Mouse (Mus musculus) gastrocnemius, postnatal 4 days (tissue): ENCODE measurements around the gene Ctss. TPM values are rescaled to one million over a fixed set of nuclear protein-coding genes. Genes with fewer than 3 reads are reported as not detected.

ENCODE experiments used
- DNase-seq, 2 experiments: peaks; one replicate each; pipeline ENCODE4 v3.0.0; 2021 to 2022; ENCODE audit warnings: low spot score in 2 of 2, mixed read lengths in 2 of 2
- long read RNA-seq, 2 experiments: library from polyadenylated mRNA; stranded (forward); transcript quantifications; one replicate each; pipeline ENCODE4 v2.0.0; 2021
- total RNA-seq, 2 experiments: library from RNA; stranded (reverse); gene quantifications; 2 replicates each; pipeline ENCODE4 v1.2.3; 2021

The Ctss gene
- 10 to 100 TPM; 10.1 to 10.7 TPM for total RNA-seq
- long read RNA-seq, experiment 1, transcript Ctss-202 (8 exons, 1,355 nt) = major isoform, 6 of 7 reads
- long read RNA-seq, experiment 1, partial matches to known transcripts = 1 of 7 reads
- long read RNA-seq, experiment 1, other reads (novel, unspliced or antisense) = 0 of 7 reads
- long read RNA-seq, experiment 2, transcript Ctss-202 (8 exons, 1,355 nt) = major isoform, 13 of 13 reads
- long read RNA-seq, experiment 2, partial matches to known transcripts = 0 of 13 reads
- long read RNA-seq, experiment 2, other reads (novel, unspliced or antisense) = 0 of 13 reads

DNA sequence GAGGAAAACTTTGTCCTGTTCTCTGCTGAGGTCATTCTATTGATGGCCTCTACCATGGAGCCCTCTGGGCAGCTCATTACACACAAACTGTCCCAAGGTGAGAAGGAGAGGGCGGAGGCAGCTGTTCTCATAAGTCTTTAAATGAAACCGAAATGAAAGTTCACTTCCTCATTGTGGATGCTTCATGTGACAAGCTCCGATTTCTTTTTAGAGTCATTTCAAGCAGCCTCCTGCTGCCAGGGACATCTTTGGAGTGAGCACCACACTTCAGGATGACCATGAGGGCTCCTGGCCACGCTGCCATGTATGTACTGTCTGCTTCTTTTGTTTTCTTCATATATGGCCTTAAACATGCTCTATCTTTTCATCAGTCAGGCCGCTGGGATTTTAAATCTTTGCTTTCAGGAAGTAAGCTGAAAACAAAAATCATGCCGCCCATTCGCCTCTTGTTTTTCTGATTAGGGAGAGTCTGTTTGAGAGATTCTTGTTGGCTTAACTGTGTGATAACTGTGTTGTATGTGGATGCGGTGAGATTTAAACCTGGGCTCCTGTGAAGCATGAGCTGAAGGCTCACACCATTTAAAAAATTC is at the start of gene Ctss:
TSS of gene Ctss (plus strand) at position 165 of the 590 bp plus-strand sequence.
- DNase-seq = no peak

DNA sequence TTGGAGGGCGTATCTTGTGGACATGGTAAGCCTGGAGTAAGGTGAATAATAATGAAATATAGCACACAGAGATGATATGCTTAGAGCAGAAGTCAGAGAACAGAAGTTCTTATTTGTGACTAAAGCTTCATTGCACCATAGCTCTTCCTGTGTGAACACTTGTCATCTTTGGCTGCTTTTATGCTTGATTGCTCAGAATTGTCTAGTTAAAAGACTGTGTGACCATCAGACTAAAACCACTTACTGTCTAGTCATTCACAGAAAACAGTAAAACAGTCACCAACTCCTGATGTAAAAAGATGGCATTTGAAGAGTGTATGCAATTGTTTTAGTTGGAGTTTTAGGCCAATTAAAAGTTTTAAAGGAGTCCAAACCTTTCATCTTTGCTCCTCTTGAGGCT is 47.6 kb upstream of the Ctss start:
- DNase-seq = no peak

- no peak for DNase-seq
These were observed 40.2 kb upstream of the Ctss start for GRCm38 (mm10) chr3:95486421-95486820.

DNA sequence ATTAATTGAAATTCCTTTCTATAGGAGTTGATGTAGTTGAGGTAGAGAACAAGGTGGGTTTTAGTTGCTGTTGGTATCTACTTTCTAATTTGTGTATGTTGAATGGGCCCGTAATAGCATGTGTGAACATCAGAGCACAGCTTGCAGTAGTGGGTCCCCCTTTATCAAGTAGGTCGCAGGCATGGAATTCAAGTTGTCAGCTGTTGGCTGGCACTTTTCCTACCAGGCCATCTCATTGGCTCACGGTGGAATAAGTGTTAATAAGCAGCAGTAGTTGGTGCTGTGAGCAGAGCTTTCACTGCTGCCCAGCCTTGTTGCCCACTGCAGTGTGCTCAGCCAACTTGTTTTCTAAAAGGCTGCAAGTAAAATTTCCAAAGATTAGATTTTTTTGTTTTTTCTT is 37.9 kb upstream of the Ctss start:
- DNase-seq = no peak

- DNase-seq = no peak
These were observed 36.3 kb upstream of the Ctss start for GRCm38 (mm10) chr3:95490238-95490637.

GRCm38 (mm10) chr3:95494342-95494741 is 32.2 kb upstream of the Ctss start:
- peak; percentile 41 to 58 for DNase-seq

DNA sequence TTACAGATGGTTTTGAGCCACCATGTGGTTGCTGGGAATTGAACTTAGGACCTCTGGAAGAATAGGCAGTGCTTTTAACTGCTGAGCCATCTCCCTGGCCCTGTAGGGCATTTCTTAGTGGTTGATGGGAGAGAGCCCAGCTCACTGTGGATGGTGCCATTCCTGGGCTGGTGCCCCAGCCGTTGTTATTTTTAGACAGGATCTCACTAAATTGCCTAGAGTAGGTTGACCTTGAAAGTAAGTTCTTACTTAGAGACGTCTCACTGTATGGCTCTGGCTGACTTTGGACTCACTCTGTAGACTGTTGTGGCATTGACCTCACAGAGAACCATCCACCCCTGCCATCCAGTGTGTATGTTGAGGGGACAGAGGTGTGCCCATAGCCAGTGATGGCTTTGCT is 28.4 kb upstream of the Ctss start:
- no peak for DNase-seq

- DNase-seq = no peak
These were observed 27.6 kb upstream of the Ctss start, which contains the start of gene Ctsk for GRCm38 (mm10) chr3:95499024-95499423. Ctsk (plus strand) TSS chr3:95499256.

GRCm38 (mm10) chr3:95499496-95500140 is 27.0 kb upstream of the Ctss start:
- DNase-seq = no peak

- no peak for DNase-seq
These were observed 24.3 kb upstream of the Ctss start for GRCm38 (mm10) chr3:95502312-95502711.

DNA sequence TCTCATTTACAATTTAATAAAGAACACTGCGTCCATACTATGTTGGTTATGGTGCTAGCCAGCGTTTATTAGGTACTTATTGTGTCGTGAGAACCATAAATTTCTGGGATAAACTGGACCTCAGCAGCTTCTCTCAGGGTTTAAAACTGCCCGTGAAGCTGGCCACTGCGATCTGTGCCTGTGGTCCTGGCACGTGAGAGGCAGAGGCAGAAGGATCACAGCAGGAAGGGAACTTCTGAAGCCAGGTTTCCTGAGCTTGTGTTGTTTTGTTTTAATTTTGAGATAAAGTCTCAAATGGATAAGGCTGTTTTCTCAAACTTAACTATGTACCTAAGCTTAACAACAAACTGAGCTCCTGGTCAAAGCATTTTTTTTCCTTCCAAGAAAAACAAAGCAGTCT is 17.2 kb upstream of the Ctss start:
- DNase-seq = no peak

GRCm38 (mm10) chr3:95511611-95512180 is 14.9 kb upstream of the Ctss start:
- DNase-seq = no peak

GRCm38 (mm10) chr3:95516614-95517041 is 10.0 kb upstream of the Ctss start:
- no peak for DNase-seq

GRCm38 (mm10) chr3:95517493-95517898 is 9.1 kb upstream of the Ctss start:
- DNase-seq = peak in 1 of 2 experiments; percentile 61

- no peak for DNase-seq
These were observed 7.7 kb upstream of the Ctss start for GRCm38 (mm10) chr3:95518891-95519290.

GRCm38 (mm10) chr3:95519315-95519714 is 7.3 kb upstream of the Ctss start:
- no peak for DNase-seq

DNA sequence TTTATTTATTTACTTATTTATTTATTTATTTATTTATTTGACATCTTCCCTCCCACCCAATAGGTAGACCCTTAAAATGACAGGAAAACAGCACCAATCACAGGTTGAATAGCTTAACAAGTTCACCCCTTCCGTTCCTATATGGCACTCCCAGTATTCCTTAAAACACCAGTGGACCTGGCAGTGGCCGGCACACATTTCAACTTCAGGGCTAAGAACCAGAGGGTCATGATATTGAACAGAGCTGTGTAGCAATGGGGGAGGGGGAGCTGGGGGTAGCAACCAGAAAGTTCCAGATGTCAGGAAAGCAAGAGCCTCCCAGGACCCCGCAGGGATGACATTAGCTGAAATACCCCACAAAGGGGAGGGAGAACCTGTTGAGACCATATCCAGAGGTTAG is 6.5 kb upstream of the Ctss start:
- DNase-seq = no peak

- DNase-seq = no peak
These were observed 5.4 kb upstream of the Ctss start for GRCm38 (mm10) chr3:95521168-95521567.

DNA sequence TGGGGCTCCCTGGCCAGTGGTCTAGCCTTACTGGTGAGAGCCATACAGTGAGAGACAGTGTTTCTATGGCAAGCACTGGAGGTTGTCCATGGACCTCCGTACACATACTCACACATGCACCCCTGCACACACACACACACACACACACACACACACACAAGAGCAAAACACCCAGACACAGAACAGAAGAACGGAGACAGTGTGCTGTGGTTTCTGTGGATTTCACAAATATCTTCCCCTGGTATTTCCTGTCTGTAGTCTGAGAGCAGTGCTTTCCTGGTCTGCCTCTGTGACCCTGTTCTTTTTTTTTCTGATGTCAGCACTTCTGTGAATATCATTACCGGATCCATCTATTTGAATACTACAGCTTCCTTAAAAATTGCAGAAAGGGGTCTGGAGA is 2.9 kb upstream of the Ctss start:
- DNase-seq = no peak

GRCm38 (mm10) chr3:95524673-95525072 is 1.9 kb upstream of the Ctss start:
- DNase-seq = no peak

DNA sequence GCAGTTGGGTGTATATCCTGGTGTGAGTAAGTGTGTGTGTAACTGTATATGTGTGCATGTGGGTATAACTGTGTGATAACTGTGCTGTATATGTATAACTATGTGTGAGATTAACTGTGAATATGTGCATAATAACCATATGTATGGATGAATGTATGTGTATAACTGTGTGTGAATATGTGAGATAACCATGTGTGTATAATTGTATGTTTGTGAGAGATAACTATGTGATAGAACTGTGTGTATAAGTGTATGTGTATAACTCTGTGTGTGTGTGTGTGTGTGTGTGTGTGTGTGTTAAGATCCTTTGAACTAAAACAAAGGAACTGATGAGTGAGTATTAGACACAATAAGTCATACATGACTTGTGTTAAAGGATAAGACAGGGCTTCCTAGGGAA is 475 bp upstream of the Ctss start:
- DNase-seq = no peak

DNA sequence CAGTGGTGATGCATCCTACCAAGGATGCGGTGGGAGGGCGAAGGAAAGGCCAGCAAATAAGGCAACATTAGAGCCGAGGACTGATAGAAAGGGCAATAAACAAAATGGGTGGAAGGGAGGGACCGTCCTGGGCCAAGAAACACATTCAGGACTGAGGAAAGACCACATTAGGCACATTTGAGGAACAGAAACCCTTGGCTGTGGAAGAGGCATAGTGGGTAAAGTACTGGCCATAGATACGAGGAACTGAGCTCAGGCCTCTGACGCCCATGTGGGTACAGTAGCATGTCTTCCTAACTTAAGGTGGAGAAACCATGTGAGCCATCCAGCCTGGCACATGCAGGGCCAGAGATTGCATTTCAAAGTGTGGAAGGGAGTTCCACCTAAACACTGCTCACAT is 3.2 kb downstream of the Ctss start:
- DNase-seq = no peak
